Mouse (Mus musculus) left cerebral cortex, postnatal 25 days (tissue): ENCODE data around the gene Litaf. TPM values are rescaled to one million over a fixed set of nuclear protein-coding genes. Genes with fewer than 3 reads are reported as not detected.
A peak's percentile ranks its signal among the peaks of the same experiment; 100 is the strongest.

Experiments used
- DNase-seq, 2 experiments: peaks; one replicate each; pipeline ENCODE4 v3.0.0; 2022; ENCODE audit warnings: low spot score in 2 of 2, mixed read lengths in 1 of 2
- intact Hi-C: fragments of 180-260 bp; cut with DNase I; formaldehyde crosslinking; loops from one replicate; pipeline ENCODE4 v1.15.1; 2025
- total RNA-seq, 2 experiments: library from RNA; stranded (reverse); gene quantifications; 2 replicates each; pipeline ENCODE4 v1.2.3; 2021

Litaf gene
- total RNA-seq = 10 to 100 TPM in 1 of 2 experiments, 1 to 10 TPM in 1; 8.7 to 13.0 TPM

DNA sequence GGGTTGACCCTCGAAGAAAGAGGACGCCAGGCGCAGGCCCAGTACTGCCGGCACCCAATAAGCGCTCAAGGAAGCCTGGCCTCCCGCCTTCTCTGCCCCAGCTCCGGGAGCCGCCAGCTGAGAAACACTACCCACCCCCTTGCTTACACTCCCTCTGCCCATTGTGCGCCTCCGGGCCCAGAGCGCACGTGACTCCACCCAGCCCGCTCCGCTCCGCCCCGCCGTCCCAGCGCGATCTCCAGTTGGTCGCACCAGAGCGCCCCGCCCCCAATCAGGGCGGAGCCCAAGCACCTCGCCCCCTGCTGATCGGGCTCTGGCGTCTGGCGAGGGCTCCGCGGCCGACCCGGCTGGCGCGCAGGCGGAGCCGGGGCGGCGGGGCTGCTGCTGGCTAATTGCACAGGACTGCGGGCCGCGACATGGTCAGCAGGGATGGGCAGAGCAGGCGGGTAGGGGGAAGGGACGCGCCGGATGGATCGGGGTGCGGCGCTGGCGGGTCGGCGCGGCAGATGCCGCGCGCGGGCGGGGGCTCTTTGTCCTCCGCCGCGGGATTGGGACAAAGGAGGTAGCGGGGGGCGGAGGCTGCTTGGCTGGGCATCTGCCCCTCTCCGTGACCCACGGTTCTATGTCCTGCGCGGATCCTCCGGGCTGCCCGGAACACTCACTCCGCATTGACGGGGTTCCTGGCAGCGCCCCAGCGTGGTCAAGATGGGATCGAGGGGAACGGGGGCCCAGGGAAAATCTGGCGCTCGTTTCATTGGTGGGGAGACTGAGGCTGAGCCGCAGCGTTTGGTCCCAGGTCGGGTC is at the start of gene Litaf:
Gene Litaf (minus strand): TSS at position 129 of the 804 bp plus-strand sequence.
- intact Hi-C loops = loop anchor here (2.0 kb wide), 2 partner anchors 27 to 69 kb away; partner anchors contain the start of gene Txndc11

GRCm38 (mm10) chr16:11109198-11109740 is 43.3 kb upstream of the Litaf start:
- peak in 1 of 2 experiments; percentile 42 for DNase-seq
- intact Hi-C loops = loop anchor here (1.0 to 2.0 kb wide), 2 partner anchors 73 to 236 kb away; no protein-coding TSS in a partner anchor

More for the DNA sequence above, at the start of gene Litaf:
- DNase-seq = peak; percentile 96 to 98

GRCm38 (mm10) chr16:11104905-11105304 is 38.9 kb upstream of the Litaf start:
- intact Hi-C loops = no loop called here
- DNase-seq = no peak

GRCm38 (mm10) chr16:11097301-11097700 is 31.3 kb upstream of the Litaf start:
- DNase-seq = no peak
- intact Hi-C loops = no loop called here

- DNase-seq = no peak
- intact Hi-C loops = loop anchor here (2.0 kb wide), 1 partner anchor 27 kb away; the partner anchor contains the start of gene Litaf
These were observed 27.9 kb upstream of the Litaf start for GRCm38 (mm10) chr16:11093717-11094386.

DNA sequence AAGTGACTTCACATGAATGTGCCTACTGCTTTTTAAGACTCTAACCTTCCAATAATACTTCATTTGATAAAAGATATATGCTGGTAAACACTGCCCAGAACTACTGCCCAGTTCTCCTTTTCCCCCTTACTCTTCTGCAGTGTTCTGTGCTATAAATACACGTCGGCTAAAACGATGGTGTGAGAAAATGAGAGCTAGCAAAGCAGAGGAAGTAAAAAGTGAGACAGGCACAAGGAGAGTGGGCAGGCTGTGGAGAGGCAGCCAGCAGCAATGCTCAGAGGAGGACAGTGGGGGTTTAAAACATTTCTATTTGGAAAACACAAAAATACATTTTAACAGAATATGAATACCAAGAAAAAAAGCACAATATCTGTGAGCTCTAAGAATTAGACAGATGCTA is 26.6 kb upstream of the Litaf start:
- peak in 1 of 2 experiments; percentile 91 for DNase-seq
- intact Hi-C loops = loop anchor here (2.0 kb wide), 1 partner anchor 26 kb away; the partner anchor contains the start of gene Litaf

DNA sequence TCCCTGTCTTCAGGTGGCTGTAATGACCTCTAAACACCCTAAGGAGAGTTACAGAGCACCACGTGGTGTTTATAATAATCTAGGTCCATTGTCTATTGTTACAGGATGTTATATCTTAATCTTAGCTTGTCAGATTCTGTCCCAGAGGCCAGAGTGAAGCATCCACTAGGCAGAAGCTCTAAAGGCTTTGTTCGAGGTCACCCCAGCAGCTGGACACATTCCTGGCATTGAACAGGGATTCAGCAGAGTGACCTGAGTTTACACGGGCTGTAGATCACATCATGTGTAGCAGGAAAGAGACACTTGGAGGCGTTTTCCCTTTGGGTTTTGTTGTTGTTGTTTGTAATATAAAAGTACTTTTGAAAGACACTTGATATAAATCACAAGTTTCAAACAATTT is 26.1 kb upstream of the Litaf start:
- intact Hi-C loops = loop anchor here (2.0 kb wide), 1 partner anchor 25 kb away; the partner anchor contains the start of gene Litaf
- no peak for DNase-seq

- peak in 1 of 2 experiments; percentile 30 for DNase-seq
- intact Hi-C loops = no loop called here
These were observed 25.0 kb upstream of the Litaf start for GRCm38 (mm10) chr16:11090836-11091570.

DNA sequence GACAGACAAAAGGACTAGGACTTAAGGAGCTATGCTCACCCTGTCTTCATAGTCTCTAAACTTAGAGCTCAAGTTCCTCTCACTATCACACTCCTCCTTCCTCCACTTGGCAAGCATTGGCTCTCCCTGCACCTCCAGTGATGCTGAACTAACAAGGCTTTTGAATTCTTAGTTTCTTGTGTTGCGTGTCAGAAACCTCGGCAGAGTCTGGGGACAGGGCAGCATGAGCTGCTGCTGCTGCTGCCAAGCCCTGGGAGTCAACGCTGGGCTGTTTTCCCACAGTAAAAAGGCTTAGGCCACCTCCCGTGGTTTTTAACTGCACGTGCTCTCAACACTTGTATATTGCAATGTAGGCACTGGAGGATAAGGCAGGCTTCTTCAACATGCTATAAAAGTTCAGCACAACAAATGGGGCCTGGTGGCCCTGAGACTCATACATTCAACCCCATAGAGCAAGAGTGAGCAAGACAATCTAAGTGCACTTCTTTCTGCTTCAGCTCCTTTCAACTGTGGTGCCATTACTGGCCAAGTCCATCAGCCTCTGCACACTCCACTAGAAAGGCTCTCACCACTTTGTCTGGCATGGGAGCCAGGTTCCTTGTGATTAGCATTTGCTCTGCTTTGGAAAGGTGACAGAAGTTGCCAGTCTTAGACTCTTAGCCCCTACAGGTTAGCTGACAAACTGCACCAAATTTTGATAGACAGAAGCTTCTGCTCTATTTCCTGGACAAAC is 21.1 kb upstream of the Litaf start:
- intact Hi-C loops = no loop called here
- peak in 1 of 2 experiments; percentile 65 for DNase-seq

DNA sequence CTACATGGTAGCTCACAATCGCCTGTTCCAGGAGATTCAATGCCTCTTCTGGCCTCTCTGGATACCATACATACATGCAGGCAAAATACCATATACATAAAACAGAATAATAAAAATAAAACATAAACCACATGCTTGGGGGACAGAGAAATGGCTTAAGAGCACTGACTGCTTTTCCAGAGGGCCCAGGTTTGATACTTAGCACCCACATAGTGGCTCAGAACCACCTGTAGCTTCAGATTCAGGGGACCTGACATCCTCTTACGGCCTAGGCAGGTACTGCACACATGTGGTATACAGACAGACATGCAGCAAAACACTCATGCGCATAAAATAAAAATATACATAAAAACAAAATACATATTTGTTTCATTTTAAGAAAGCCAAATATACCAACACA is 20.3 kb upstream of the Litaf start:
- intact Hi-C loops = no loop called here
- DNase-seq = no peak

DNA sequence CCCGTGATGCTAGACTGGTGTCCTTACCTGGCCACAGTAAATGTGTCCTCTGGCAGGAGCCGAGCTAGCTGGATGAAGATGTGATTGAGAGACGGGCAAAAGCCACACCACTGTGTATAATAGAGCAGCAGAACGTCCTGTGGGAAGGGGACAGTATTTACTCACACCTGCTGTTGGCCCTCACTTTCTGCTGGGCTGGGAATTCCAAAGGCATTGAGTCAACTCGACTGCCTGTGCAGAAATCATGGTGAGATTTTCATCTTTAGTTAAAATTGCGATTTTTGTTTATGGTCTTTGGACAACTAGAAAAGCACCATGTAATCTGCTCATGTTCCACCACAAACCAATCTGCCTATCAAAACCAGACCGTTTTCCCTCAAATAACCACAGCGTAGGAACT is 18.2 kb upstream of the Litaf start:
- intact Hi-C loops = no loop called here
- DNase-seq = no peak

DNA sequence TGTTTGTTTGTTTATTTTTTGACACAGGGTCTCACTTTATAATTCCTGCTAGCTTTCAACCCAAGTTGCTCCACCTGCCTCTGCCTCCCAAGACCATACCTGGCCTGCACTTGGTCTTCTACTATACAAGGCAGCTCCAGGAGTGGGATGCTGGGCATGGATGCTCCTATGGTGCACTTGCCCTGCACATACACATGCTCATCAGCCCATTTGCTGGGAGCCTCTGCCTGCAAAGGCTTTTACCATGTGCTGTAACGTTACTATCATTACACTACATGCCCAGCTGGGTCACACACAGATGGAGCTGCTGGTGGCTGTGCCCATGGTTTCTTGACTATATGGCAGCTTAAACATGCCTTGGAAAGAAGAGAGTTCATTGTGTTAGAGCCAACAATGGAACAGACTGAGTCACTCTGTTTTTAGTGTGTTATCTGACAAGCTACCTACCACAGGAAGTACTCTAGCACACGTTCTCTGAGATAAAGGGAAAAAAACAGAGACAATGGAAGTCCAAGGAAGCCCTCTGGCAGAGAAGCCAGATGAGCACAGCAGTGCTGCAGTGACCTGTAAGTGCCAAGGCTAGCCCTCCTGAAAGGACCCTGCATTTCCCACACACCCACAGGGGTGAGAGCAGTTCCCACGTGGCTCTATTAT is 12.4 kb upstream of the Litaf start:
- no peak for DNase-seq
- intact Hi-C loops = no loop called here

GRCm38 (mm10) chr16:11077601-11078201 is 11.7 kb upstream of the Litaf start:
- intact Hi-C loops = no loop called here
- DNase-seq = no peak

DNA sequence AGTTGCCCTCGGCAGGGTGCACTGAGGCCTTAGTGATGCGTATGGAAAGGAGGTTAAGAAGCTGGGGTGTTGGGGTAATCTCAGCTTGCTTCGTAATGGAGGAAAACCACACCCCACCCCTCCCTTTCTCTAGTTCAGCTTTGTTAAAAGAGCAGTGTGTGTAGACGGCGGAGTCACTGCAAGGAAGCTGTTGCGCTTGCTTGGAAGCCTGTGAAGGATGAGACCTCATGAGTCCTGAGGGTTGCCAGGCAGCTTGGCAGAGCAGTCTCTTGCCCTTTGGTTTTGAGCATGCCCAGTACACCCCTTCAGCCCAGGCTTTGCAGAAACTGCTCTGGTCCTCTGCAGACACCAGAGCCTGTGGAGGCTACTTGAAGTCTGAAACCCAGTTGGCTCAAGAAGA is 7.1 kb upstream of the Litaf start:
- intact Hi-C loops = no loop called here
- DNase-seq = no peak

GRCm38 (mm10) chr16:11072454-11072853 is 6.5 kb upstream of the Litaf start:
- intact Hi-C loops = no loop called here
- DNase-seq = no peak

DNA sequence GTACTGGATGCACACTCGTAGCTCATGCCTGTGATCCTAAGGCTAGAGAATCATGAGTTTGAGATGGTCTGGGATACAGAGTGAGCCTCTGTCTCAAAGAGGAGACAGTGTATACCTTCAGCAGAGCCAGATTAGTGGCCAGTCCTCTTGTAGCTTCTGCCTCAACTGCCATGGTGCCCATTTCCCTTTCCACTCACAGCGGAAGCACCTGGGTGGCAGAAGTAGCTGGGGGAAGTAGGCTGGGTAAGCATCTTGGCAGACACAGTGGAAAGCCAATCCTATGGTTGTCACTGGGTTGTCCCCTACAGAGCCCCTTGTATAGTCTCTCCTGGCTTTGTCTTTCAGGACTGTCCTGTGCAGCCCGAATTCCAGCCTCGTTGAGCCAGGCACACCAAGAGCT is 5.9 kb upstream of the Litaf start:
- intact Hi-C loops = no loop called here
- DNase-seq = no peak

GRCm38 (mm10) chr16:11071176-11071575 is 5.2 kb upstream of the Litaf start:
- DNase-seq = no peak
- intact Hi-C loops = no loop called here
